In the genomic region with DNA sequence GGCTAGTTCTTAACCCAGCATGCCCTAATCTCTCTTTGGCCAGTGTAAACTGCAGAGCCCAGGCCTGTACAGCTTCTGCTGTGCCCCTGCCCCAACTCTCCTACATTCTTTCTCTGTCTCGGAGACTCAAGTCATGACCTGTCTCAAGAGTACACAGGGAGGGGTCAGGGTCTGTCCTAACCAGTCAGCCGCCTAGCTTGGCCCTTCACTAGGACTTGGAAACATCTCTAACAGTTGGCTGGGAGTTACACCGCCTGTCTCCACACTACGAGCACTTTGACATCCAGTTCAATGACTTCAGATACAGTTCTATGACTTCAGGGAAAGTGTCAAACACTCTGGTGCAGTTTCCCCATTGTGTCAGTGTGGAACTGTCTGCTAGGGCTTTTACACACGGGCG, we compare ENCODE assay signal across 15 mouse cellular contexts. TPM values are rescaled to one million over a fixed set of nuclear protein-coding genes. Genes with fewer than 3 reads are reported as not detected.
DNase-seq lines count a peak whose midpoint lies in the region; ATAC-seq and TF ChIP-seq lines count a peak whose summit lies in the region.
"Had no signal": no experiment of that assay in that cellular context is flagged by ENCODE, and none has a peak within 500 bp of the region (broad histone marks: within the 10 kb centered on the region; RNA-seq: fewer than 3 reads in every experiment).

No protein-coding gene starts in this region.

- no peak for TF ChIP-seq CTCF in liver, adult 2 months (IDR thresholded peaks at IDR 0.05; ENCODE audit: low read depth, low read length)

- peak; percentile 82 for DNase-seq in liver, adult 2 months (ENCODE audit: extremely low read depth, low read depth, low spot score)
- no peak for DNase-seq in liver
- peak; percentile 76 for DNase-seq in ZHBTc4 (ENCODE audit: low read depth, low spot score)
- DNase-seq in embryo, embryonic 10 days (ENCODE audit: low spot score) = no peak
- no peak for DNase-seq in gastrocnemius, postnatal 25 days
- DNase-seq: cerebellum, postnatal 14 days; heart, adult 18-20 months had no signal

- TF ChIP-seq POLR2A in liver, adult 2 months (IDR thresholded peaks at IDR 0.05; ENCODE audit: extremely low read depth, insufficient read depth, low read length) = no peak; the same call in 1 of the 2 replicates

- WGBS in liver, adult 2 months = 19% methylated on average over 6 of the region's 6 CpGs
- 64% methylated on average over 6 of the region's 6 CpGs for whole genome bisulfite sequencing in liver, embryonic 16.5 days (ENCODE audit: insufficient replicate concordance)

- peak overlapping the region; percentile 42 for H3K4me3 ChIP-seq in erythroblast, embryonic 14.5 days (replicated peaks)
- H3K4me3 ChIP-seq in liver, adult 2 months (ENCODE audit: insufficient read depth, low read depth, low read length) = peak overlapping the region; percentile 73
- peak overlapping the region; percentile 35 for H3K4me3 ChIP-seq in liver, embryonic 16.5 days (ENCODE audit: low read depth, low read length)
- H3K4me3 ChIP-seq: hindbrain, embryonic 13.5 days; left cerebral cortex, adult 2 months; myocyte had no signal

- peak overlapping the region; percentile 83 for H3K9ac ChIP-seq in liver, adult 2 months (ENCODE audit: low read depth, low read length)
- 0 out of 2 replicates have a peak overlapping the region, but pooled peaks have one; percentile 22 for H3K9ac ChIP-seq in liver, embryonic 16.5 days (ENCODE audit: low read depth, low read length)
- H3K9ac ChIP-seq: hindbrain, embryonic 13.5 days had no signal

- peak overlapping the region; percentile 90 for H3K27ac ChIP-seq in liver, adult 2 months (replicated peaks; ENCODE audit: insufficient read depth, low read depth, low read length)
- H3K27ac ChIP-seq in liver, embryonic 16.5 days (ENCODE audit: low read length) = peak overlapping the region; percentile 59
- H3K27ac ChIP-seq: hindbrain, embryonic 13.5 days; left cerebral cortex, adult 2 months had no signal

- H3K36me3 ChIP-seq in erythroblast, embryonic 14.5 days (ENCODE audit: control insufficient read depth) = peaks cover 3% of the 10 kb centered on the region
- H3K36me3 ChIP-seq in liver, adult 2 months (ENCODE audit: control insufficient read depth, insufficient read depth, low read length) = peaks cover 6% of the 10 kb centered on the region
- H3K36me3 ChIP-seq in liver, embryonic 16.5 days (ENCODE audit: control insufficient read depth, insufficient read depth) = peaks cover 4% of the 10 kb centered on the region; the same call in 1 of the 2 replicates

- H3K4me1 ChIP-seq in erythroblast, embryonic 14.5 days (ENCODE audit: control insufficient read depth) = peaks cover 33% of the 10 kb centered on the region
- peaks cover 33% of the 10 kb centered on the region for H3K4me1 ChIP-seq in liver, adult 2 months (ENCODE audit: control insufficient read depth, insufficient read depth, low read length)
- H3K4me1 ChIP-seq in liver, embryonic 16.5 days (ENCODE audit: control insufficient read depth, low read depth, low read length) = peaks cover 28% of the 10 kb centered on the region

- ATAC-seq in erythroblast, adult 5-6 weeks (replicated peaks; ENCODE audit: low FRiP score, poor library complexity, severe bottlenecking) = no peak
- no peak for ATAC-seq in liver, embryonic 16.5 days (ENCODE audit: low read depth)

- peaks cover 1% of the 10 kb centered on the region; the same call in 1 of the 2 replicates for H3K9me3 ChIP-seq in erythroblast, embryonic 14.5 days (ENCODE audit: control insufficient read depth, low read length)
- H3K9me3 ChIP-seq in liver, embryonic 16.5 days (replicated peaks; ENCODE audit: control insufficient read depth, low read length) = no peaks in the 10 kb centered on the region
- H3K9me3 ChIP-seq: hindbrain, embryonic 13.5 days had no signal

- H3K4me2 ChIP-seq in liver, embryonic 16.5 days (ENCODE audit: low read depth, low read length) = peak overlapping the region; percentile 36
- H3K4me2 ChIP-seq: hindbrain, embryonic 13.5 days had no signal

- H3K27me3 ChIP-seq in erythroblast, embryonic 14.5 days (ENCODE audit: control insufficient read depth) = peaks cover 3% of the 10 kb centered on the region
- H3K27me3 ChIP-seq in liver, adult 2 months (ENCODE audit: control insufficient read depth, insufficient read depth, low read length) = no peaks in the 10 kb centered on the region
- no peaks in the 10 kb centered on the region for H3K27me3 ChIP-seq in liver, embryonic 16.5 days (ENCODE audit: control insufficient read depth, insufficient read depth, low read depth, low read length)
- H3K27me3 ChIP-seq: hindbrain, embryonic 13.5 days had no signal

- H3K79me2 ChIP-seq in liver, adult 2 months (ENCODE audit: control insufficient read depth, insufficient read depth, low read length) = peaks cover 3% of the 10 kb centered on the region; the same call in 1 of the 2 replicates

RNA-seq across cellular contexts. Expression of gene Apoc1, which starts 1.0 kb away (rescaled TPM):
- 0.94 and 1.3 TPM in 2 replicates for polyA plus RNA-seq in erythroblast, embryonic 14.5 days (2012)
- 5.8 TPM in 1 of 2 replicates, not detected in the other for total RNA-seq in erythroblast, adult 5-6 weeks (2015; ENCODE audit: low replicate concordance)
- total RNA-seq in erythroblast, adult 5-6 weeks (2017; ENCODE audit: low replicate concordance) = 3.6 TPM in 1 of 2 replicates, not detected in the other
- 7,017 and 7,765 TPM in 2 replicates for total RNA-seq in liver, adult 2 months (2014; rRNA removed)
- polyA plus RNA-seq in liver, adult 2 months (2012; rRNA removed) = 5,801 and 8,240 TPM in 2 replicates
- 919 and 984 TPM in 2 replicates for polyA plus RNA-seq in liver, embryonic 16.5 days (2015; fragmentation: Nextera tagmentation; extraction: Ambion mirVana)
- total RNA-seq in gastrocnemius, postnatal 25 days (2021) = 1 to 10 TPM in 1 of 2 experiments, not detected in 1; 3.7 TPM
- polyA plus RNA-seq: myocyte had no signal

RNA-seq across cellular contexts. Expression of gene Apoe, which starts 7.6 kb away (rescaled TPM):
- polyA plus RNA-seq in erythroblast, embryonic 14.5 days (2012) = 12.1 and 14.3 TPM in 2 replicates
- total RNA-seq in erythroblast, adult 5-6 weeks (2015; ENCODE audit: low replicate concordance) = 53.0 and 57.3 TPM in 2 replicates
- total RNA-seq in erythroblast, adult 5-6 weeks (2017; ENCODE audit: low replicate concordance) = 220 and 224 TPM in 2 replicates
- total RNA-seq in liver, adult 2 months (2014; rRNA removed) = 23,407 and 25,019 TPM in 2 replicates
- 39,394 and 43,401 TPM in 2 replicates for polyA plus RNA-seq in liver, adult 2 months (2012; rRNA removed)
- polyA plus RNA-seq in liver, embryonic 16.5 days (2015; fragmentation: Nextera tagmentation; extraction: Ambion mirVana) = 3,720 and 4,229 TPM in 2 replicates
- total RNA-seq in gastrocnemius, postnatal 25 days (2021) = 100 to 1,000 TPM in 1 of 2 experiments, 10 to 100 TPM in 1; 53.5 to 108 TPM

RNA-seq across cellular contexts. Expression of gene Apoc4, which starts 10.2 kb away (rescaled TPM):
- 0.10 and 0.20 TPM in 2 replicates for polyA plus RNA-seq in erythroblast, embryonic 14.5 days (2012)
- not detected in 2 replicates for total RNA-seq in erythroblast, adult 5-6 weeks (2015; ENCODE audit: low replicate concordance)
- not detected in 2 replicates for total RNA-seq in erythroblast, adult 5-6 weeks (2017; ENCODE audit: low replicate concordance)
- total RNA-seq in liver, adult 2 months (2014; rRNA removed) = 2,758 and 2,845 TPM in 2 replicates
- 3,664 and 4,159 TPM in 2 replicates for polyA plus RNA-seq in liver, adult 2 months (2012; rRNA removed)
- 405 and 488 TPM in 2 replicates for polyA plus RNA-seq in liver, embryonic 16.5 days (2015; fragmentation: Nextera tagmentation; extraction: Ambion mirVana)
- total RNA-seq in gastrocnemius, postnatal 25 days (2021) = not detected
- total RNA-seq: heart, adult 18-20 months; left cerebral cortex, adult 2 months; megakaryocyte-erythroid progenitor cell, adult 5-6 weeks had no signal
- polyA plus RNA-seq: embryonic facial prominence, embryonic 14.5 days; hindbrain, embryonic 13.5 days; myocyte had no signal

RNA-seq across cellular contexts. Expression of gene Gm44805, which starts 10.2 kb away (rescaled TPM):
- polyA plus RNA-seq in erythroblast, embryonic 14.5 days (2012) = not detected in 2 replicates
- not detected in 2 replicates for total RNA-seq in erythroblast, adult 5-6 weeks (2015; ENCODE audit: low replicate concordance)
- not detected in 2 replicates for total RNA-seq in erythroblast, adult 5-6 weeks (2017; ENCODE audit: low replicate concordance)
- total RNA-seq in liver, adult 2 months (2014; rRNA removed) = 38.2 and 45.8 TPM in 2 replicates
- polyA plus RNA-seq in liver, adult 2 months (2012; rRNA removed) = 86.3 and 159 TPM in 2 replicates
- polyA plus RNA-seq in liver, embryonic 16.5 days (2015; fragmentation: Nextera tagmentation; extraction: Ambion mirVana) = 20.6 and 35.3 TPM in 2 replicates
- total RNA-seq in gastrocnemius, postnatal 25 days (2021) = not detected
- total RNA-seq: heart, adult 18-20 months; left cerebral cortex, adult 2 months; megakaryocyte-erythroid progenitor cell, adult 5-6 weeks had no signal
- polyA plus RNA-seq: embryonic facial prominence, embryonic 14.5 days; hindbrain, embryonic 13.5 days; myocyte had no signal

RNA-seq across cellular contexts. Expression of gene Apoc2, which starts 13.7 kb away (rescaled TPM):
- polyA plus RNA-seq in erythroblast, embryonic 14.5 days (2012) = 0.32 and 0.99 TPM in 2 replicates
- total RNA-seq in erythroblast, adult 5-6 weeks (2015; ENCODE audit: low replicate concordance) = 10.4 and 16.1 TPM in 2 replicates
- total RNA-seq in erythroblast, adult 5-6 weeks (2017; ENCODE audit: low replicate concordance) = 4.7 and 8.3 TPM in 2 replicates
- 283 and 389 TPM in 2 replicates for total RNA-seq in liver, adult 2 months (2014; rRNA removed)
- 221 and 425 TPM in 2 replicates for polyA plus RNA-seq in liver, adult 2 months (2012; rRNA removed)
- 1,344 and 1,420 TPM in 2 replicates for polyA plus RNA-seq in liver, embryonic 16.5 days (2015; fragmentation: Nextera tagmentation; extraction: Ambion mirVana)
- total RNA-seq in gastrocnemius, postnatal 25 days (2021) = not detected
- total RNA-seq: left cerebral cortex, adult 2 months; megakaryocyte-erythroid progenitor cell, adult 5-6 weeks had no signal
- polyA plus RNA-seq: hindbrain, embryonic 13.5 days; myocyte had no signal

Comparison
In these comparisons a context has a peak if more than half of its experiments do, and no peak if none do; other contexts are left out.
1. DNase-seq: peak in liver, adult 2 months (single experiment) and ZHBTc4 (single experiment); none in liver (single experiment), embryo, embryonic 10 days (single experiment) and gastrocnemius, postnatal 25 days (single experiment).
2. RNA of gene Apoc1, which starts 1.0 kb away (total RNA-seq): 7,017 to 7,765 TPM in liver, adult 2 months; 3.6 to 5.8 TPM in erythroblast, adult 5-6 weeks and 3.7 TPM in gastrocnemius, postnatal 25 days; every median in the first group is over 1,000 times any median in the second.
3. RNA of gene Apoe, which starts 7.6 kb away (total RNA-seq): 23,407 to 25,019 TPM in liver, adult 2 months; 53.0 to 224 TPM in erythroblast, adult 5-6 weeks and 53.5 to 108 TPM in gastrocnemius, postnatal 25 days; every median in the first group is over 100 times any median in the second.
4. RNA of gene Apoc4, which starts 10.2 kb away (total RNA-seq): 2,758 to 2,845 TPM in liver, adult 2 months; not detected in erythroblast, adult 5-6 weeks and not detected in gastrocnemius, postnatal 25 days; every median in the first group is over 1,000 times any median in the second.
5. Peak in every context shown above with its lines, with median percentiles within 50 percentile points of each other: H3K4me3 ChIP-seq.